Mouse (Mus musculus) forebrain, embryonic 12.5 days (tissue): ENCODE measurements at regions not wholly inside any gene's neighbourhood (a gene's known extent, or its start where the extent isn't known, plus 50 kb on each side); places are given as distances from the start of the nearest gene placed in this dataset.

Experiments used
- ATAC-seq: fragments of 200-750 bp; cut with Nextera tagmentation; 2 replicates; pipeline ENCODE4 v1.8.0; 2017; ENCODE audit warnings: moderate TSS enrichment; ENCODE audit not compliant: low FRiP score
- H3K27ac ChIP-seq: fragments of 300-500 bp; sonication (generic); 2 replicates; pipeline ENCODE4 v1.5.1; 2016; ENCODE audit warnings: mild to moderate bottlenecking
- H3K27me3 ChIP-seq: fragments of 300-500 bp; sonication (generic); 2 replicates; pipeline ENCODE4 v1.6.1; 2016; ENCODE audit warnings: mild to moderate bottlenecking
- H3K36me3 ChIP-seq: fragments of 300-500 bp; sonication (generic); replicated peaks from 2 replicates; pipeline ENCODE4 v1.6.1; 2016; ENCODE audit warnings: mild to moderate bottlenecking
- H3K4me1 ChIP-seq: fragments of 300-500 bp; sonication (generic); 2 replicates; pipeline ENCODE4 v1.6.1; 2016
- H3K4me2 ChIP-seq: fragments of 300-500 bp; sonication (generic); 2 replicates; pipeline ENCODE4 v1.6.1; 2016; ENCODE audit warnings: mild to moderate bottlenecking, moderate library complexity
- H3K4me3 ChIP-seq: fragments of 300-500 bp; sonication (generic); replicated peaks from 2 replicates; pipeline ENCODE4 v1.5.1; 2016; ENCODE audit warnings: mild to moderate bottlenecking
- H3K9ac ChIP-seq: fragments of 300-500 bp; sonication (generic); 2 replicates; pipeline ENCODE4 v1.6.1; 2016; ENCODE audit warnings: mild to moderate bottlenecking
- H3K9me3 ChIP-seq: fragments of 300-500 bp; sonication (generic); 2 replicates; pipeline ENCODE4 v1.6.1; 2016
- WGBS: fragments of 180-500 bp; shearing (Covaris S2); methylation state at CpG from one replicate; pipeline ENCODE4 v1.1.7; 2016; 5-methylcytosine and 5-hydroxymethylcytosine counted together

- Histone ChIP-seq H3K9ac (no peak overlapping the region), H3K36me3 (no peaks in the 10 kb centered on the region), H3K27ac (no peak overlapping the region), H3K27me3 (no peaks in the 10 kb centered on the region), H3K4me1 (no peaks in the 10 kb centered on the region), H3K9me3 (no peaks in the 10 kb centered on the region), H3K4me2 (no peak overlapping the region), H3K4me3 (no peak overlapping the region)
- 92% methylated on average over 6 of the region's 6 CpGs for WGBS
- no peak for ATAC-seq
Measured at GRCm38 (mm10) chr14:14599990-14600389, 102.1 kb upstream of the Slc4a7 start.

- Histone ChIP-seq H3K4me1 (no peaks in the 10 kb centered on the region), H3K4me3 (no peak overlapping the region), H3K36me3 (no peaks in the 10 kb centered on the region), H3K4me2 (no peak overlapping the region), H3K9ac (no peak overlapping the region), H3K9me3 (no peaks in the 10 kb centered on the region), H3K27me3 (no peaks in the 10 kb centered on the region), H3K27ac (no peak overlapping the region)
- WGBS: 76% methylated on average over 1 of the region's 1 CpGs
- no peak for ATAC-seq
Measured at GRCm38 (mm10) chr14:14603439-14603838, 98.6 kb upstream of the Slc4a7 start.

- no peaks in the 10 kb centered on the region for H3K36me3 ChIP-seq
- no peak overlapping the region for H3K4me2 ChIP-seq
- H3K9me3 ChIP-seq: no peaks in the 10 kb centered on the region
- H3K27me3 ChIP-seq: no peaks in the 10 kb centered on the region
- H3K27ac ChIP-seq: no peak overlapping the region
- ATAC-seq: no peak
- no peaks in the 10 kb centered on the region for H3K4me1 ChIP-seq
- no peak overlapping the region for H3K9ac ChIP-seq
- WGBS: 88% methylated on average over 3 of the region's 3 CpGs
- no peak overlapping the region for H3K4me3 ChIP-seq
Measured at GRCm38 (mm10) chr14:14607074-14607473, 95.0 kb upstream of the Slc4a7 start.

- WGBS: 88% methylated on average over 3 of the region's 3 CpGs
- H3K9me3 ChIP-seq: no peaks in the 10 kb centered on the region
- H3K27me3 ChIP-seq: no peaks in the 10 kb centered on the region
- ATAC-seq: no peak
- no peak overlapping the region for H3K9ac ChIP-seq
- no peak overlapping the region for H3K27ac ChIP-seq
- H3K36me3 ChIP-seq: no peaks in the 10 kb centered on the region
- no peak overlapping the region for H3K4me3 ChIP-seq
- H3K4me1 ChIP-seq: no peaks in the 10 kb centered on the region
- no peak overlapping the region for H3K4me2 ChIP-seq
Measured at GRCm38 (mm10) chr14:14612245-14612644, 89.8 kb upstream of the Slc4a7 start.

- 86% methylated on average over 5 of the region's 5 CpGs for WGBS
- ATAC-seq: no peak
- Histone ChIP-seq H3K4me3 (no peak overlapping the region), H3K27me3 (no peaks in the 10 kb centered on the region), H3K4me2 (no peak overlapping the region), H3K4me1 (no peaks in the 10 kb centered on the region), H3K36me3 (no peaks in the 10 kb centered on the region), H3K9ac (no peak overlapping the region), H3K27ac (no peak overlapping the region), H3K9me3 (no peaks in the 10 kb centered on the region)
Measured at GRCm38 (mm10) chr14:14620316-14620715, 81.8 kb upstream of the Slc4a7 start.

- no peak overlapping the region for H3K9ac ChIP-seq
- H3K36me3 ChIP-seq: no peaks in the 10 kb centered on the region
- H3K4me3 ChIP-seq: no peak overlapping the region
- H3K4me1 ChIP-seq: peaks cover 16% of the 10 kb centered on the region
- no peak overlapping the region for H3K4me2 ChIP-seq
- 0 out of 2 replicates have a peak, but pooled peaks cover 3% of the 10 kb centered on the region for H3K27me3 ChIP-seq
- WGBS: 68% methylated on average over 1 of the region's 1 CpGs
- no peak for ATAC-seq
- no peaks in the 10 kb centered on the region for H3K9me3 ChIP-seq
- no peak overlapping the region for H3K27ac ChIP-seq
Measured at GRCm38 (mm10) chr14:14628673-14629072, 73.4 kb upstream of the Slc4a7 start.

- Histone ChIP-seq H3K36me3 (no peaks in the 10 kb centered on the region), H3K9me3 (no peaks in the 10 kb centered on the region), H3K4me2 (no peak overlapping the region), H3K9ac (no peak overlapping the region), H3K4me3 (no peak overlapping the region), H3K4me1 (peaks cover 17% of the 10 kb centered on the region), H3K27me3 (0 out of 2 replicates have a peak, but pooled peaks cover 3% of the 10 kb centered on the region), H3K27ac (no peak overlapping the region)
- ATAC-seq: no peak
- WGBS: 46% methylated on average over 6 of the region's 6 CpGs
Measured at GRCm38 (mm10) chr14:14631750-14632149, 70.3 kb upstream of the Slc4a7 start.

GRCm38 (mm10) chr14:14632471-14632870 lies 69.6 kb upstream of the Slc4a7 start:
- Histone ChIP-seq H3K9ac (no peak overlapping the region; the same call in 1 of the 2 replicates), H3K4me1 (peaks cover 17% of the 10 kb centered on the region), H3K9me3 (no peaks in the 10 kb centered on the region), H3K4me2 (peak overlapping the region; percentile 56), H3K4me3 (peak overlapping the region; percentile 24), H3K27ac (no peak overlapping the region), H3K36me3 (no peaks in the 10 kb centered on the region), H3K27me3 (0 out of 2 replicates have a peak, but pooled peaks cover 3% of the 10 kb centered on the region)
- WGBS: under 1% methylated on average over 15 of the region's 15 CpGs
- ATAC-seq: peak; percentile 42; the same call in 1 of the 2 replicates

GRCm38 (mm10) chr14:14632951-14633931 lies 68.8 kb upstream of the Slc4a7 start:
- H3K27me3 ChIP-seq: 0 out of 2 replicates have a peak, but pooled peaks cover 3% of the 10 kb centered on the region
- no peaks in the 10 kb centered on the region for H3K36me3 ChIP-seq
- H3K9ac ChIP-seq: peak overlapping the region; percentile 36; the same call in 1 of the 2 replicates
- H3K27ac ChIP-seq: no peak overlapping the region
- peak overlapping the region; percentile 56 for H3K4me2 ChIP-seq
- ATAC-seq: peak; percentile 47; the same call in 1 of the 2 replicates
- peak overlapping the region; percentile 24 for H3K4me3 ChIP-seq
- WGBS: 6% methylated on average over 22 of the region's 22 CpGs
- peaks cover 17% of the 10 kb centered on the region for H3K4me1 ChIP-seq
- no peaks in the 10 kb centered on the region for H3K9me3 ChIP-seq

- no peaks in the 10 kb centered on the region for H3K9me3 ChIP-seq
- no peak overlapping the region for H3K9ac ChIP-seq
- peaks cover 17% of the 10 kb centered on the region for H3K4me1 ChIP-seq
- H3K36me3 ChIP-seq: no peaks in the 10 kb centered on the region
- H3K27me3 ChIP-seq: 0 out of 2 replicates have a peak, but pooled peaks cover 3% of the 10 kb centered on the region
- WGBS: 47% methylated on average over 2 of the region's 2 CpGs
- H3K27ac ChIP-seq: no peak overlapping the region
- no peak overlapping the region for H3K4me2 ChIP-seq
- ATAC-seq: no peak
- H3K4me3 ChIP-seq: no peak overlapping the region
Measured at GRCm38 (mm10) chr14:14634021-14634420, 68.1 kb upstream of the Slc4a7 start.

GRCm38 (mm10) chr14:14639102-14640015 lies 62.7 kb upstream of the Slc4a7 start:
- H3K4me2 ChIP-seq: no peak overlapping the region
- no peaks in the 10 kb centered on the region for H3K36me3 ChIP-seq
- no peak for ATAC-seq
- WGBS: 86% methylated on average over 7 of the region's 7 CpGs
- no peaks in the 10 kb centered on the region for H3K9me3 ChIP-seq
- no peaks in the 10 kb centered on the region for H3K27me3 ChIP-seq
- no peak overlapping the region for H3K4me3 ChIP-seq
- no peak overlapping the region for H3K9ac ChIP-seq
- no peak overlapping the region for H3K27ac ChIP-seq
- H3K4me1 ChIP-seq: no peaks in the 10 kb centered on the region

- no peak overlapping the region for H3K4me3 ChIP-seq
- no peaks in the 10 kb centered on the region for H3K4me1 ChIP-seq
- H3K27me3 ChIP-seq: no peaks in the 10 kb centered on the region
- H3K36me3 ChIP-seq: no peaks in the 10 kb centered on the region
- H3K4me2 ChIP-seq: no peak overlapping the region
- no peak overlapping the region for H3K9ac ChIP-seq
- WGBS: 57% methylated on average over 3 of the region's 3 CpGs
- no peak overlapping the region for H3K27ac ChIP-seq
- ATAC-seq: no peak
- H3K9me3 ChIP-seq: no peaks in the 10 kb centered on the region
Measured at GRCm38 (mm10) chr14:14640023-14640441, 62.0 kb upstream of the Slc4a7 start.
